Mouse (Mus musculus) left cerebral cortex, postnatal 14 days (tissue): ENCODE results near the gene Aldh2. TPM values are rescaled to one million over a fixed set of nuclear protein-coding genes. Genes with fewer than 3 reads are reported as not detected.

ENCODE experiments used
- DNase-seq, 2 experiments: peaks; one replicate each; pipeline ENCODE4 v3.0.0; 2021 to 2022; ENCODE audit warnings: low spot score in 2 of 2, mixed read lengths in 1 of 2
- intact Hi-C: fragments of 180-260 bp; cut with DNase I; formaldehyde crosslinking; loops from one replicate; pipeline ENCODE4 v1.15.1; 2025
- total RNA-seq, 2 experiments: library from RNA; stranded (reverse); gene quantifications; 2 replicates each; pipeline ENCODE4 v1.2.3; 2021

The Aldh2 gene
- total RNA-seq, 2 experiments from 2014 or later: 77.4 to 87.7 TPM

GRCm38 (mm10) chr5:121566035-121566681 lies 27.5 kb downstream of the Aldh2 start:
- DNase-seq: no peak
- intact Hi-C loops: no loop called here

GRCm38 (mm10) chr5:121564468-121564895 lies 29.1 kb downstream of the Aldh2 start:
- intact Hi-C loops: loop anchor here (2.0 kb wide), 1 partner anchor 38 kb away; no protein-coding TSS in a partner anchor

GRCm38 (mm10) chr5:121562436-121562835 lies 31.2 kb downstream of the Aldh2 start:
- DNase-seq: no peak
- intact Hi-C loops: no loop called here

More at GRCm38 (mm10) chr5:121564468-121564895, 29.1 kb downstream of the Aldh2 start:
- peak; percentile 88 to 92 for DNase-seq

GRCm38 (mm10) chr5:121549196-121549595 lies 44.4 kb downstream of the Aldh2 start:
- intact Hi-C loops: loop anchor here (5.0 kb wide), 1 partner anchor 53 kb away; no protein-coding TSS in a partner anchor
- no peak for DNase-seq

GRCm38 (mm10) chr5:121547084-121547483 lies 46.5 kb downstream of the Aldh2 start:
- no peak for DNase-seq
- intact Hi-C loops: loop anchor here (5.0 kb wide), 1 partner anchor 55 kb away; no protein-coding TSS in a partner anchor

GRCm38 (mm10) chr5:121546530-121546895 lies 47.1 kb downstream of the Aldh2 start:
- intact Hi-C loops: loop anchor here (5.0 kb wide), 1 partner anchor 56 kb away; no protein-coding TSS in a partner anchor
- DNase-seq: peak; percentile 57 to 68

GRCm38 (mm10) chr5:121545793-121546529 lies 47.7 kb downstream of the Aldh2 start, which contains the start of gene Mapkapk5:
Gene Mapkapk5, minus strand, starts transcription at chr5:121545905.
- intact Hi-C loops: loop anchor here (5.0 kb wide), 1 partner anchor 56 kb away; no protein-coding TSS in a partner anchor
- peak; percentile 98 for DNase-seq

GRCm38 (mm10) chr5:121544910-121545792 lies 48.5 kb downstream of the Aldh2 start, which contains the start of the genes Adam1a and Gm42878:
Gene Adam1a, minus strand, starts transcription at chr5:121545482.
Gene Gm42878, minus strand, starts transcription at chr5:121545482.
- no peak for DNase-seq
- intact Hi-C loops: loop anchor here (5.0 kb wide), 1 partner anchor 57 kb away; no protein-coding TSS in a partner anchor

- no peak for DNase-seq
- intact Hi-C loops: no loop called here
Measured at GRCm38 (mm10) chr5:121543370-121543769, 50.3 kb downstream of the Aldh2 start.

- no peak for DNase-seq
- intact Hi-C loops: no loop called here
Measured at GRCm38 (mm10) chr5:121541235-121541634, 52.4 kb downstream of the Aldh2 start.

- DNase-seq: no peak
Measured at GRCm38 (mm10) chr5:121540066-121540465, 53.6 kb downstream of the Aldh2 start.

GRCm38 (mm10) chr5:121537588-121537987 lies 56.0 kb downstream of the Aldh2 start:
- intact Hi-C loops: no loop called here
- DNase-seq: no peak

More at GRCm38 (mm10) chr5:121540066-121540465, 53.6 kb downstream of the Aldh2 start:
- intact Hi-C loops: no loop called here

GRCm38 (mm10) chr5:121536921-121537555 lies 56.6 kb downstream of the Aldh2 start:
- intact Hi-C loops: no loop called here
- no peak for DNase-seq

GRCm38 (mm10) chr5:121535116-121535515 lies 58.5 kb downstream of the Aldh2 start:
- no peak for DNase-seq

GRCm38 (mm10) chr5:121534521-121534920 lies 59.1 kb downstream of the Aldh2 start:
- intact Hi-C loops: no loop called here
- DNase-seq: peak in 1 of 2 experiments; percentile 28

More at GRCm38 (mm10) chr5:121535116-121535515, 58.5 kb downstream of the Aldh2 start:
- intact Hi-C loops: no loop called here

GRCm38 (mm10) chr5:121526961-121527360 lies 66.7 kb downstream of the Aldh2 start:
- DNase-seq: no peak
- intact Hi-C loops: no loop called here

GRCm38 (mm10) chr5:121526526-121526925 lies 67.1 kb downstream of the Aldh2 start:
- intact Hi-C loops: no loop called here
- DNase-seq: no peak

GRCm38 (mm10) chr5:121525774-121526450 lies 67.7 kb downstream of the Aldh2 start:
- DNase-seq: no peak
- intact Hi-C loops: no loop called here
